8 mouse cellular contexts compared by ENCODE assay signal in the genomic region with DNA sequence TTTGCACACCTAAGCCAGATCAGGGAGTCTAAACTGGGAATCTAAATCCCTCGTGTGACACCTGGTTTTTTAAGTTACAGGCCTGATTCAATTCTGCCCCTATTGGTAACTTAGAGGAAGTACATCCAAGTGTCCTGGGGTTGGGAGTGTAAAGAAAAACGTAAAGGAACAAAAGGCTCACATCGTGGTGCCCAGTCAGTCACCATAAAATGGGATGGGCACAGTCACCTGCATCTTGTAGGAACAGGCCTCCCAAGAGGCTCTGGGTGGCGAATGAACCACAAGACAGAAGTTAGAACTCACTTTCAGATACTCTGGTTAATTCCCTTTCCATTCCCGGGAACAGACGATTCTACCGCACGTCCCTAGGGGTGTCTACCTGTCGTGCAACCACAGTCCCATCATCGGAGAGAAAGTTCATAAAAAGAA. TPM values are rescaled to one million over a fixed set of nuclear protein-coding genes. Genes with fewer than 3 reads are reported as not detected.
DNase-seq lines count a peak whose midpoint lies in the region; ATAC-seq and TF ChIP-seq lines count a peak whose summit lies in the region.

No protein-coding gene starts in this region.

- ATAC-seq in lung, postnatal 0 days: no peak
- ATAC-seq in hindbrain, embryonic 14.5 days (ENCODE audit: low FRiP score): no peak
- ATAC-seq in midbrain, embryonic 14.5 days (ENCODE audit: low FRiP score, low TSS enrichment): no peak

- H3K4me3 ChIP-seq in lung, postnatal 0 days (ENCODE audit: low read depth, low read length): peak overlapping the region; percentile 59
- H3K4me3 ChIP-seq in hindbrain, embryonic 14.5 days (replicated peaks; ENCODE audit: low read length): peak overlapping the region; percentile 47
- peak overlapping the region; percentile 50 for H3K4me3 ChIP-seq in midbrain, embryonic 14.5 days (replicated peaks; ENCODE audit: low read depth, low read length)

- H3K36me3 ChIP-seq in lung, postnatal 0 days (ENCODE audit: insufficient read depth, low read length): no peaks in the 10 kb centered on the region
- no peaks in the 10 kb centered on the region for H3K36me3 ChIP-seq in hindbrain, embryonic 14.5 days (replicated peaks; ENCODE audit: control insufficient read depth, insufficient read depth)
- no peaks in the 10 kb centered on the region for H3K36me3 ChIP-seq in midbrain, embryonic 14.5 days (ENCODE audit: control insufficient read depth, insufficient read depth, low read length)

- WGBS in lung, postnatal 0 days: 3% methylated on average over 10 of the region's 10 CpGs
- WGBS in hindbrain, embryonic 14.5 days: under 1% methylated on average over 10 of the region's 10 CpGs
- 1% methylated on average over 10 of the region's 10 CpGs for WGBS in midbrain, embryonic 14.5 days

- 0 out of 2 replicates have a peak overlapping the region, but pooled peaks have one; percentile 44 for H3K9ac ChIP-seq in lung, postnatal 0 days (replicated peaks; ENCODE audit: low read depth)
- H3K9ac ChIP-seq in hindbrain, embryonic 14.5 days: no peak overlapping the region
- no peak overlapping the region for H3K9ac ChIP-seq in midbrain, embryonic 14.5 days (replicated peaks; ENCODE audit: low read length)

- H3K4me2 ChIP-seq in lung, postnatal 0 days (replicated peaks; ENCODE audit: low read depth, low read length): peak overlapping the region; percentile 98
- peak overlapping the region; percentile 96 for H3K4me2 ChIP-seq in hindbrain, embryonic 14.5 days (replicated peaks)
- peak overlapping the region; percentile 99 for H3K4me2 ChIP-seq in midbrain, embryonic 14.5 days (ENCODE audit: low read length)

- peak overlapping the region; percentile 89 for H3K27ac ChIP-seq in lung, postnatal 0 days (ENCODE audit: low read length)
- H3K27ac ChIP-seq in hindbrain, embryonic 14.5 days: no peak overlapping the region
- no peak overlapping the region for H3K27ac ChIP-seq in midbrain, embryonic 14.5 days (replicated peaks; ENCODE audit: low read depth, low read length)

- peaks cover 5% of the 10 kb centered on the region; the same call in 1 of the 2 replicates for H3K4me1 ChIP-seq in lung, postnatal 0 days (ENCODE audit: insufficient read depth, low read depth, low read length)
- no peaks in the 10 kb centered on the region; the same call in 1 of the 2 replicates for H3K4me1 ChIP-seq in hindbrain, embryonic 14.5 days (replicated peaks; ENCODE audit: control insufficient read depth, insufficient read depth, low read length)
- peaks cover 5% of the 10 kb centered on the region; the same call in 1 of the 2 replicates for H3K4me1 ChIP-seq in midbrain, embryonic 14.5 days (ENCODE audit: control insufficient read depth, insufficient read depth, low read length)

- peak; percentile 75 for DNase-seq in lung, postnatal 0 days (ENCODE audit: low spot score)
- DNase-seq in lung, postnatal 14 days: no peak
- peak; percentile 72 for DNase-seq in embryo, embryonic 10 days (ENCODE audit: low spot score)
- DNase-seq in hindbrain, embryonic 14.5 days (ENCODE audit: low spot score): peak; percentile 29
- peak; percentile 49 for DNase-seq in midbrain, embryonic 14.5 days
- DNase-seq in cerebellum, adult 11 months: no peak
- no peak for DNase-seq in adrenal gland, adult 18-20 months (ENCODE audit: low spot score in 2 of 2)
- no peak for DNase-seq in thymus, postnatal 36 days

- H3K9me3 ChIP-seq in lung, postnatal 0 days (ENCODE audit: low read length): no peaks in the 10 kb centered on the region
- H3K9me3 ChIP-seq in hindbrain, embryonic 14.5 days (ENCODE audit: control insufficient read depth, low read length): no peaks in the 10 kb centered on the region
- no peaks in the 10 kb centered on the region for H3K9me3 ChIP-seq in midbrain, embryonic 14.5 days (ENCODE audit: control insufficient read depth, low read length)

- no peak for TF ChIP-seq EP300 in lung, postnatal 0 days (IDR thresholded peaks at IDR 0.05)

- peak; percentile 65 for TF ChIP-seq CTCF in lung, postnatal 0 days (IDR thresholded peaks at IDR 0.05)

- no peaks in the 10 kb centered on the region for H3K27me3 ChIP-seq in lung, postnatal 0 days (replicated peaks; ENCODE audit: insufficient read depth, low read length)
- H3K27me3 ChIP-seq in hindbrain, embryonic 14.5 days (ENCODE audit: control insufficient read depth, insufficient read depth, low read length): peaks cover 11% of the 10 kb centered on the region
- peaks cover 15% of the 10 kb centered on the region for H3K27me3 ChIP-seq in midbrain, embryonic 14.5 days (ENCODE audit: control insufficient read depth, insufficient read depth, low read length)

RNA-seq across cellular contexts. Expression of gene Hk2, which starts 2.3 kb away (rescaled TPM):
- polyA plus RNA-seq in lung, postnatal 0 days (2015; fragmentation: Nextera tagmentation; extraction: Ambion mirVana): 4.8 and 5.4 TPM in 2 replicates
- polyA plus RNA-seq in hindbrain, embryonic 14.5 days (2014; fragmentation: Nextera tagmentation; extraction: Ambion mirVana): 2.4 and 3.4 TPM in 2 replicates
- 2.4 and 4.0 TPM in 2 replicates for polyA plus RNA-seq in midbrain, embryonic 14.5 days (2014; fragmentation: Nextera tagmentation; extraction: Ambion mirVana)
- total RNA-seq in adrenal gland, adult 18-20 months (2021): 100 to 1,000 TPM; 143 to 231 TPM

Comparison
In these comparisons a context has a peak if more than half of its experiments do, and no peak if none do; other contexts are left out.
1. DNase-seq: peak in lung, postnatal 0 days (single experiment), embryo, embryonic 10 days (single experiment), hindbrain, embryonic 14.5 days (single experiment) and midbrain, embryonic 14.5 days (single experiment); none in lung, postnatal 14 days (single experiment), cerebellum, adult 11 months (single experiment), adrenal gland, adult 18-20 months (0 of 2) and thymus, postnatal 36 days (0 of 2).
2. Peak in every context shown above with its lines, with median percentiles within 50 percentile points of each other: H3K4me2 ChIP-seq and H3K4me3 ChIP-seq.